Mouse (Mus musculus): ENCODE results near the gene Syne1.

The Syne1 gene

DNA sequence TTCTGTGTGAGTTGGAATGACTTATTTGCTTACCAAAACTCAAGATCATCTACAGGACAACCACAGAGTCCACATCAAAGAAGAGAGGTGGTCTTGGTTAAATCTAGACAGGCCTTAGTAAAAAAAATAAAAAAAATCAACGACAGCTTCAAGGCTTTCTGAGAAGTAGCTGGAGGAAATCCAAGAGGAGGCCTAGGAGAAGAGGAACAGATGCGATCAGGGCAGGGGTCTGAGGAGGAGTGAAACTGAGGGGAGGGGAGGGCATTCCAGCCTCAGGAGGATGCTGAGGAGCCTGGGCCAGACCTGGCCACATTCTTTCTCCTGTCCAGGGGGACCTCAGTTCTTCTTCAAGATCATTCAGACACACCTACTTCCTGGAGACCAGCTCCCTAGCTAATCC lies 579.3 kb downstream of the Syne1 start:
- DNase-seq (ENCODE audit: low read depth), result no peak

DNA sequence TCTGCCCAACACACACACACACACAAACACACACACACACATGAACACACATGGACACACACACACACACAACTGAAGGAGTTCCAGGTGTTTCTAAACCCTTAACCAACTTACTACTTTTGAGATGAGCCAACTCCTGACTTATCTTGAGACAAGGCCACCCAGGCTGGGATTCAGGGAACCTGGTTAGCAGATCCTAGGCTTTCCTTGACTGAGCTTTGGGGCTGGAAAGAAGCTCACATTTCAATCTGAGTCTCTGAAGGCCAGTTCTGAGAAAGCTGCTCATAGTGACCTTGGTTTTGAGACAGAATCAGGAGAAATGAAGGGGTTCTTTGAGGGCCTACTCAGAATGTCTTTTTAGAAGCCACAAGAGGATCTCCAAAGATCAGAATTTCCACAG lies 579.7 kb downstream of the Syne1 start:
- DNase-seq (ENCODE audit: low read depth), result no peak

DNA sequence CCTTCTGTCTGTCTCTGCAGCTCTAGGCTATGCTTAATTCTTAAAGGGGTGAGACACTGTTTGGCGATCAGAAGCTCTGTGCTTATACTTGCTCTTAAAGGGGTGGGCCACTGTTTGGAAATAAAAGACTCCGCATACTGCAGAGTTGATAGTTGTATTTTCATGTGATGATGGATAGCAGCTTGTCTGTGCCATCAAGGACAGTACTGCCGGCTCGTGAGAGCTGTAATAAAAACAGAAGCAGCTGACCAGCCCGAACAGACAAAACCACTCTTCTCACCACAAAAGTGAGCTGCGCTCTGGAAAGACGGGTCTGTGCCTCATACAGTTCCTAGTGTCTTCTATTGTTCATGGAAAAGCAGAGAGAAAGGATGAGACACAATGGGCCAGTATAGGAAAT lies 580.1 kb downstream of the Syne1 start:
- DNase-seq (ENCODE audit: low read depth), result no peak

All from c-Kit-positive CD71-negative TER-119-negative erythroid progenitor cells, embryonic 14.5 days (primary cell).